Mouse (Mus musculus) left cerebral cortex, postnatal 14 days (tissue): ENCODE data around the gene Optn. TPM values are rescaled to one million over a fixed set of nuclear protein-coding genes. Genes with fewer than 3 reads are reported as not detected.
"Not testable (repeated sequence)": the region's sequence is repeated elsewhere in the genome, so short reads cannot be mapped to it uniquely, and the experiment has no call there.

Source experiments
- DNase-seq, 2 experiments: peaks; one replicate each; pipeline ENCODE4 v3.0.0; 2021 to 2022; ENCODE audit warnings: low spot score in 2 of 2, mixed read lengths in 1 of 2
- intact Hi-C: fragments of 180-260 bp; cut with DNase I; formaldehyde crosslinking; loops from one replicate; pipeline ENCODE4 v1.15.1; 2025
- total RNA-seq, 2 experiments: library from RNA; stranded (reverse); gene quantifications; 2 replicates each; pipeline ENCODE4 v1.2.3; 2021

Optn gene
- total RNA-seq, 2 experiments from 2014 or later = 15.1 to 16.1 TPM

GRCm38 (mm10) chr2:5067254-5067653 is 3.4 kb upstream of the Optn start:
- DNase-seq = not testable (repeated sequence)
- intact Hi-C loops = loop anchor here (10.0 kb wide), 1 partner anchor 152 kb away; the partner anchor contains the start of gene Phyh

DNA sequence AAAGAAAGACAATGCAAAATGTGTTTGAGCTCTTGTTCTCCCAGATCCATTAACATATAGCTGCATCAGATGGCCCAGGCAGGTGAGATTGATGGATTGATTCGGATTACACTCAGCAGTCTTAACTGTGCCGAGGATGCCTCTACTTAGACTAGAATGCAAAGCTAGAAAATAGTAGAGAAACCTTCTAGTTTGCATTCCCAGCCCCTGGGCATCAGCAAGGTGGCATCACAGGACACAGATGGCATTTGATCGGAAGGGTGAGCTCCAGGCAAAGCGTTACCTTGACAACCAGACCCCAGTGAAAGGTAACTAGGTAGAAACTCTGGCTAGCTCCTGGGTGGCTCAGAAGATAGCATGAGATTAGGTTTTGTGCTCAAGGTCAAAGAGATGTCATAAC is 396 bp upstream of the Optn start:
- intact Hi-C loops = loop anchor here (10.0 kb wide), 1 partner anchor 149 kb away; the partner anchor contains the start of gene Phyh

DNA sequence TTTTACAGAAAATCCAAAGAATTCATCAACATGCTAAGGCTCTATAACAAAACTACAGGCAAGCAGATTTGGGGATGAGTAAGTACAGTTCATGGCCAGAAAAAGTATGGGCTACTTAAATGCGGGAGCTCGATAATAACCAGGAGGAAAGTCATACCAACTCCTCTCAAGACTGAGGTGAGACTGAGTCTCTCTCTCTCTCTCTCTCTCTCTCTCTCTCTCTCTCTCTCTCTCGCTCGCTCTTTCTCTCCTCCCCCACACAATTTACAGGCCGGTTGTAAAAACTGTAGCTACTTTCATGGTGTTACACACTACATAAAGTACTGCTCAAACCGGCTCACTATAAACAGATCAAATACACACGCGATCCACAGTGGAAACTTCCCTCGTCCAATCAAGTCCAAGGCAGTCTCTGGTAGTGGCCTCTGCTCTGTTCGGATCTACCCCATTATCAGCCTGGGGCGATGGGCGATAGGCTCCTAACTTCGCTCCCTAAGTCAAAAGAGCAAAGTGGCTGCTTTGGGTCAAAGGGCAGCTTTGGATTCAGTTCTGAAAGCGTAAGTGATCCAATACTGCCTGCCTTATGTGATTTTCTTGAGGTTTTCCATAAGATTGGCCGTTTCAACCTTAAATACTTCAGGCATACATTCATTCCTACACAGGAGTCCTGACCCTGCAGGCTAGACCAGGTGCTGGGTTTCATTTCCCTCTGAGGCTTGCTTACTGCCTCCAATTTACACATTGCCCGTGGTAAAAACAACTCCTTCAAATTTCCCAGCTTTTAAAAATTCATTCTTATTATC is 1.2 kb downstream of the Optn start:
- DNase-seq = no peak
- intact Hi-C loops = loop anchor here (10.0 kb wide), 1 partner anchor 148 kb away; the partner anchor contains the start of gene Phyh

More for the DNA sequence above, 396 bp upstream of the Optn start:
- no peak for DNase-seq

- no peak for DNase-seq
- intact Hi-C loops = loop anchor here (10.0 kb wide), 1 partner anchor 146 kb away; the partner anchor contains the start of gene Phyh
Observed at GRCm38 (mm10) chr2:5061133-5061708, 2.6 kb downstream of the Optn start.

DNA sequence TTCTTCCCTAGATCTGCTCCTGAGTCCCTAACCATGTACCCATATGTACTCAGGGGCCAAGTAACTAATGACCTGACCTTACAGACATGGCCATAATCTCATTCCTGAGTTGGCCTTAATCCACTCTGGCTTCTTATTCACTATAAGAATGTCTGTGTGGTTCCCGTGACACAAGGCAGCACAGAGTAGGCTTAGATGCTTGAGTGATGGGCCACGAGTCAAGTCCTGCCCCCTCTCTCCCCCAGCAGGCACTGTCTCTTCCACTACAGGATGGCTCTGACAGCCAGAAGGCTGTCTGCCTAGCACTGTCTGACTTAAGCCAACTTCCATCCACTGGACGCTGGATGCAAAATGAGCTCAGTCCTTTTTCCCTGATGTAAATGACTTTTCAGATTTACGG is 3.9 kb downstream of the Optn start:
- intact Hi-C loops = loop anchor here (10.0 kb wide), 1 partner anchor 145 kb away; the partner anchor contains the start of gene Phyh

GRCm38 (mm10) chr2:5058436-5058835 is 5.4 kb downstream of the Optn start:
- intact Hi-C loops = no loop called here
- DNase-seq = no peak

More for the DNA sequence above, 3.9 kb downstream of the Optn start:
- no peak for DNase-seq

- DNase-seq = no peak
- intact Hi-C loops = no loop called here
Observed at GRCm38 (mm10) chr2:5050562-5050961, 13.3 kb downstream of the Optn start.

GRCm38 (mm10) chr2:5047016-5047415 is 16.8 kb downstream of the Optn start:
- DNase-seq = no peak
- intact Hi-C loops = no loop called here

- intact Hi-C loops = no loop called here
- DNase-seq = no peak
Observed at GRCm38 (mm10) chr2:5045269-5045965, 18.4 kb downstream of the Optn start.

DNA sequence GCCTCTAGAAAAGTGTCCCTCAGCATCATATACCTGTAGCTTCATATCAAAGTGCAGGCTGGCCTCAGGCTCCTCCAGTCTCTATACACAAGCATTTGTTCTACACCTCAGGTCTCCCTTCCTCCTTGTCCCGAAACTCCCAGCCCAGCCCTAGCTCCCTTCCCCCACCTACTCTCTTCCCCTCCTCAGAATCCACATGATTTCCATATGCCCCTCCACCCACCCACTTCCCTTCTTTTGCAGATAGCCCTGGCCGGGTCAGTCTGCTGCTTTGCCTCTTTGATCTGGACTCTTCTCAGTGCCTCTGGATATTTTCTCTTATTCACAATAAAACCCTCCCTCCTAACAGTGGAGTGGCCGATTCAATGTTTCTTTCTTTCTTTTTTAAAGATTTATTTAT is 19.5 kb downstream of the Optn start:
- intact Hi-C loops = no loop called here
- no peak for DNase-seq

DNA sequence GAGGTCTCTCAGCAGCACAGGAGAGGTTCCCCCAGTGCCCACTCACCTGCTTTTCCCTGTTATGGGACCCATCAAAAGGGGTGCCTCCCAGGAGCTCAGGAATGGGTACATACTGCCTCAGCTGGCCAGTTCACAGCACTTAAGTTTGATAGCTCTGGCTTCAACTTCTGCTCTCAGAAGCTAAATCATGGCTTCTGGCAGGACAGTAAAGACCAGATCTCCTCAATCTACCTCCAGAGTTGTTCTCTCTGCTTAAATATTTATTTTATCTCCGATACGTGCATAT is 20.4 kb downstream of the Optn start:
- intact Hi-C loops = no loop called here
- DNase-seq = no peak

DNA sequence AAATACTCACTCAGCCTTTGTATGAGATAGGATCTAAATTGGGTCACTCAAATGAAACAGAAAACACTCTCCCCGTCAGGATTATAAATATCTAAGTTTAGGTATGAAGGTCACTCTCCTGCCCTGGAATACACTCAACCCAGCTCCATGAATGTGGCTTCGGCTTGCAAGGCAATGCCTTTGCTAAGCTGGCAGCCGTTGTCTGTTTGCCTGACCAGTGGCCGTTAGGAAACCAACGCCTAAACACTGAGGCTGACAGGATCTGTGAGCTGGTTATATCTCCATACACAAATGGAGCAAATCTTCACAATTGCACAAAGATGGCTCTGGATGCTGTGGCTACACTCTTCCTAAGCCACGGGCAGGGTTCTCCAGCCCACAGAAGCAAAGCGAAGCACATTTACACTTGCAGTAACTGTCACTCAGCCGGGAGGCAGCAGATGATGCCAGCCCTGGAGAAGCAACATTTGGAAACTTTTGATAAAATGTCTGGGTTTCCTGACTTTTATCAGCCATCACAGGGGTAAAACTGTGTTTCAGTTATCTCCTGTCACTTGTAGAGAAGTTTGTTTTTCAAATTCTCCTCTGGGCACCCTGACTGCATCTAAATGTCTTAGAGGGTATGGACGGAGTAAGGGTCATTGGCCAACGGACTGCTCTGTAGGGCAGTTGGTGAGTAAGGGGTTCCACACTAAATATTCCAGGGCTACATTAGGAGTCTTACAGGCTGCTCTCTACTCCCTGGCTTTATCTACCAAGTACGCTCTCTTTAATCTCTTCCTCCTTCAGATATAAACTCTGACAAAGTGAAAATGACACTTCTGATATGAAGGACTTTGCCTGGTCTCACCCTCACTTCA is 21.0 kb downstream of the Optn start:
- intact Hi-C loops = no loop called here
- DNase-seq = no peak

GRCm38 (mm10) chr2:5041854-5042253 is 22.0 kb downstream of the Optn start:
- no peak for DNase-seq
- intact Hi-C loops = no loop called here

DNA sequence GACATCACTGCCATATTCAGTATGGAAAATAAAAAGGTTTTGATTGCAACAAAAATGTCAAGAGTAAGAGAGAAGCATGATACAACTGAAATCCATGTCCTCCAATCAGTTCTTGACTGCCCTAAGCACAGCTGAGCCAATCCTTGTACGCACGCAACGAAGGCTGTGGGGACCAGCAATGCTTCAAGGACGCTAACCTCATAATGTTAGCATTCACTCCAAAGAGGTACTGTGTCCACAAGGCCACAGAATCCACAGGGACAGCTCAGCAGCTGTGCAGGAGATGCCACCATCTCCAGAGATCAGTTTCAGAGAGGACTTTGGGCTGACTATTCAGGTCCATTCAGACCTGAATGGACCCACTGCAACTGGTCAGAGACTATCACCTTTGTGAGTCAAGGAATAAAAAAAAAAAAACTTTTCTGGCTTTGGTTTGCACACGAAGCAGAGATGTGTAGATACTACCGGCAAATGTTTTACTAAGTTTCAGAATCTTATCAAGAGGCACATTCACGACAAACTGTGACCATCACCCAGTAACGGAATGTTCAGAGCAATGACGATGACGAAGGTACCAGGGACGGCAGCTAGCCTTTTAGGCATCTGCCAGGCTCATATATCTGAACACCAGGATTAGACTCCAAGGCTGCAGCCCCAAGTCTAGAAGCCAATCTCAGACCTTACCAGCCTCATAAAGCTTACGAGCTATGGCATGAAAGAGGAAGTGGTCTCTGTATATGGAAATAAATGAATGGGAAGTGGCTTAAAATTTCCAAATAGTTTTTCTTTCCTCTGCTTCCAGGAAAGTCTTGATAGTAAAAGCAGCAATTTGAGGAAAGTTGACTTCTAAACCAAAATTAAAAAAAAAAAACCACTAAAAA is 23.3 kb downstream of the Optn start:
- intact Hi-C loops = no loop called here
- no peak for DNase-seq

DNA sequence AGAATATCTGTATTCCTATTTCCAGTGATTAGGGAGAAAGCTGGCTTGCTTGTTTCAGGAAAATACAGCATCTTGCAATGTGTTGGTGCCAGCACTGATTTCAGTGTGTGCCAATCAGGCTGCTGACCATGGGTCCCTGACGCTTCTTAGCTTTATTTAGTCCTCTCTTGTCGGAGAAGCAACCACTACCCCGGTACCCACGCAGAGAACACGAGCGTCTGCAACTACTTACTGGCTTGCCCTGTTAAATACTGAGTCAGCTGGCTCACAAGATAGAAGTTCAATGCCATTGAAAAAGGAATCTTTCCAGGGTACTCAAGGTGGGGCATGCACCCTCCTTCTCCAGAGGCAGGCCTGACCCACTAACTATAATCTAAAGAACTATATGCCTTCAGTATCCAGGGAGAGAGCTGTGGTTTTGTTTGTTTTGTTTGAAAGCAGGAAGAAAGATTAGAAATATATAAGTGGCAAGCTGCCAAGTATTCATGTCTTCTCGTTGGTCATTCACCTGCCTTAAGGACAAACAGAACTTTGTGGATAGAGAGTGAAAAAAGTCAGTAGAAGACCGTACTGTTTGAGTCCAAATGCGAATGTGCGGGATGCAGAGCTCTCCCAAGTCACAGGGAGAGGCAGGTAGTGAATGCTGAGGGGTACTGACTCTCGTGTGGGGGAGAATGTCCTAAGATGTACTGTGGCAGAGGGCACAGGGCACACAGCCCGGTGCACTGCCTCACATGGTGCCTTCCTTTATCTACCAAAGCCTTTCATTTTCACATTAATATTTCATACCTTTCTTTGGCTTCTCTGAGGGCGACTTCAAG is 24.3 kb downstream of the Optn start:
- intact Hi-C loops = no loop called here
- no peak for DNase-seq

DNA sequence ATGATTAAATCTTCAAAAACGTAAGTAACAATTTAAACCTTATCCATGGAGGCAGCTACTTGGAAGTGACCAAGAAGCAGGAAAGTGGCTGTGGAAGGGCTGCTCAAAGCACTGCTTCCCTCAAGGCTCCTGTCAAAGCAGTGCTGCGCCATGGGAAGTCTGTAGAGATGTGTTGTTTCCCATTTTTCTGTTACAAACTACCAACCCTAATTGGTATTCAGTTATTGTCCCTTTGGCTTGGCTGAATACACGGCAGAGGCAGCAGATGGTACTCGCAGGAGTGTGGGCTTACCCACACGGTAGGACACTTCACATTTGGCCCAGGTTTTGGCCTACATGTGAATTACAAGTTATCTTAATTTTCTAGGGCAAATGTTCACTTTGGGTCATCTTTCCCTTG is 25.5 kb downstream of the Optn start:
- intact Hi-C loops = no loop called here
- no peak for DNase-seq

GRCm38 (mm10) chr2:5037390-5037789 is 26.5 kb downstream of the Optn start:
- intact Hi-C loops = no loop called here

More at GRCm38 (mm10) chr2:5037390-5037789, 26.5 kb downstream of the Optn start:
- no peak for DNase-seq
